Mouse (Mus musculus) heart, adult 2 months (tissue): ENCODE results near the gene Rsph14.

Experiments
- CTCF ChIP-seq: fragments of 200-600 bp; IDR thresholded peaks from 2 replicates; pipeline ENCODE4 v1.8.1; 2022; ENCODE audit warnings: antibody characterized with exemption, mild to moderate bottlenecking, moderate library complexity
- POLR2A ChIP-seq: fragments of 200-500 bp; IDR thresholded peaks from 2 replicates; pipeline ENCODE4 v1.6.1; 2011; ENCODE audit warnings: mild to moderate bottlenecking, low read depth, low read length, control low read depth; ENCODE audit not compliant: insufficient read depth

- TF ChIP-seq POLR2A, result no peak
- no peak for TF ChIP-seq CTCF
Measured at GRCm38 (mm10) chr10:75045831-75046230, 13.4 kb upstream of the Rsph14 start.
